Mouse (Mus musculus) lung, adult 2 months (tissue): ENCODE results near the gene Gm5741.

Experiments
- CTCF ChIP-seq: fragments of 200-500 bp; IDR thresholded peaks from 2 replicates; pipeline ENCODE4 v1.5.1; 2011; ENCODE audit warnings: mild to moderate bottlenecking, low read length, control low read depth; ENCODE audit not compliant: insufficient read depth
- POLR2A ChIP-seq: fragments of 200-500 bp; IDR thresholded peaks from 2 replicates; pipeline ENCODE4 v1.6.1; 2011; ENCODE audit warnings: low read depth, mild to moderate bottlenecking, control low read depth, low read length, borderline replicate concordance; ENCODE audit errors: extremely low read depth

DNA sequence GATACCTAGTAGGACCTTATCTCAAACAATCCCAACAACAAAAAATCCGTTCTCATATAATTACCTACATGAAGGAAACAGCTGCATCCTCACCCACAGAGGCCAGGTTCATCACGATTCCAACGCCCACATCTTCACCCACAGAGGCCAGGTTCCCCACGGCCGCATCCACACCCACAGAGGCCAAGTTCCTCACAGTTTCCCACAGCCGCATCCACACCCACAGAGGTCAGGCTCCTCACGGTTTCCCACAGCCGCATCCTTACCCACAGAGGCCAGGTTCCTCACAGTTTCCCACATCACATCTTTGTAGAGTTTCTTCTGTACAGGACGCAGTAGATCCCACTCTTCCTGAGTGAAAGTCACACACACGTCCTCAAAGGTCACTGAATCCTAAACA, 45.5 kb upstream of the Gm5741 start:
- TF ChIP-seq CTCF = no peak
- TF ChIP-seq POLR2A = no peak
